Mouse (Mus musculus) testis, postnatal 10 days (tissue): ENCODE data around the gene Slc7a8.
"Not testable (repeated sequence)": the region's sequence is repeated elsewhere in the genome, so short reads cannot be mapped to it uniquely, and the experiment has no call there.

Experiments
- DNase-seq: peaks from one replicate; pipeline ENCODE4 v3.0.0; 2021; ENCODE audit warnings: low spot score

The Slc7a8 gene

DNA sequence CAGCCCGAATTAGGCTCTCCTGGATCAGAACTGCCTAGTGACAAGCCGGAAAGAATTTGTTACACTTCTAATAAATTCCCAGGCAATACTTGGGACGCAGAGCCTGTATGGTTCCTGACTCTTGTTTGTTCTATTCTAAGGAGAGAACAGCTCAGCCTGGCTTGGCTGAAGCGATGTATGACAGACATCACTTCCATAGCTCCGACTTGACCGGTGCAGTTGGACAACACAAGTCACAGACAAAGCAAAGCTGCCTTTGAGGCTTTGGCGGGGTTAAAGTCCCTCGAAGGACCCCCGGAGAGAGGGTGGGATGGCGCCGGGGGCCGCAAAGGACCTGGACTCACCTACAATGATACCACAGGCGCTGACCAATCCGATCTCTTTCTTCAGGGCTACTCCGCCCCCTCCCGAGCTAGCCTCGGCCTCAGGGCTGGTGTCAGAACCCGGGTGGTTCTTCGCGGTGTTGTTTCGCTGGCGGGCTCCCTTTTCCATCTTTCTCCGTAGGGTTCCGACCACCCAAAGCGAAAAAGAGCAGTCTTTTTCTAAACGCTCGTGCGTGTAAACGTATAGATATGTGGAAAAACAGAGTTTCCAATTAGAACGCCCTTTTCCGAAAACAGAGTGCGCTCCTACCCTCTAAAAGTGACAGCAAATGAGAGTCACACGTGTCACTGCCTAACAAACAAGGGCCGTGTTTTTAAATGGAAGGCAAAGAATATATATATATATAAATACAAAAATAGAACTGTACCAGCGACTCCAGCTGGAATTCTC, 723 bp downstream of the Slc7a8 start:
- peak; percentile 64 for DNase-seq

- DNase-seq: no peak
Observed at GRCm38 (mm10) chr14:54780084-54780483, 1.7 kb downstream of the Slc7a8 start.

DNA sequence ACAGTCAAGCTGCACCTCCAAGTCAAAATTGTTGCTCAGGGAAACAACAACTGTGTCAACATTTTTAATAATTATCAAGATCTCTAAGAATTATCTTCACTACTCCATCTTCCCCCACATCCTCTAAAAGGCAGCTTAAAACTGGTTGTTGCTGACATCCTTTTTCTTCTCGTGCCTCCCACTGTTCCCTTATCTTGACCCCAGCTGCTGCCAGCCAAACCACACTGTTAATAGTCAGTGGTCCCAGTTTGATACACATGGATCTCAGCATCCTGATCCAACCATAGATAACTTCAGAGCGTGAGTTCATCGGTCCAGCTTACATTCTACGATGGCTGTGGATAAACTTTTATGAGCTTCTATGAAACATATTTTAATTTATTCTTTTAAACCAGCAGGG, 3.9 kb downstream of the Slc7a8 start:
- no peak for DNase-seq

GRCm38 (mm10) chr14:54776768-54777167, 5.0 kb downstream of the Slc7a8 start:
- no peak for DNase-seq

- DNase-seq: no peak
Observed at GRCm38 (mm10) chr14:54775534-54776041, 6.2 kb downstream of the Slc7a8 start.

DNA sequence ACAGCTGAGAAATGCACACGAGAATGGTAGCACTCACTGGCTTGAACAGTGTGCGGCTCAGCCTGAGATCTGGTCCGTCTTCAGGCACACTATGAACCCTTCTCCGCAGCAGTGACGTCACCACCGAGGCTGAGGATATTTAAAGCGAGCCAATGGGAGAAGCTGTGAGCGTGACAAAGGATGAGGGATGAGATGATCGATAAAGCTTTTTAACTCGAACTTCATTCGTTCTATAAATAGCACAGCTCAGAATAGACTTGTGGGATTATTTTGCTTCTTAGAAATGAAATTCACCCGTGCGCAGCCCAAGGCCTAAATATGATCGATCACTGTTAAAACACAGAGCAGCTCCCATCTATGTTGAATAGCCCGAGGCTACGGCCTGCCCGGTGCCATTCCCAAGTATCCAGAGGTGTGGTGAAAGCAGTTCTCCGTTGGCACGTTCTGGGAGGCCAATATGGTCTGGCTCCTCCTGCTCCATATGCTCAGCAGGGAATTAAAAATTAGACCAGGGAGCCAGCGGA, 9.4 kb downstream of the Slc7a8 start:
- DNase-seq: no peak

- no peak for DNase-seq
Observed at GRCm38 (mm10) chr14:54770373-54770772, 11.4 kb downstream of the Slc7a8 start.

DNA sequence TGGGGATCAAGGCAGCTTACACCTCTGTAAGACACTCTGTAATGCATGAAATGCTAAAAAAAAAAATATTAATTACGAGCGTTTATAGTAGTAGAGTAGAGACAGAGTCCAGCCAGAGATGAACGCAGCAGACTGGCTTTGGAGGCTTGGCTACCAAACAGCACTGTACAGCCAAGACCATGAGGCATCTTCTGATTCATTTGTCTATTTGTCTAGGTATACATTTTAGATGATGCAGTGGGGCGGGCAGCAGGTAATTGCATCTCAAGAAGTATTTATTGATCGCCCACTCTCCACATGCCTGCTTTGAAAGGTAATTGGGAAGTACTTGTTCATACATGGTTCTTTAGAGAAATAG, 12.7 kb downstream of the Slc7a8 start:
- DNase-seq: no peak

GRCm38 (mm10) chr14:54768314-54769067, 13.3 kb downstream of the Slc7a8 start:
- DNase-seq: no peak

DNA sequence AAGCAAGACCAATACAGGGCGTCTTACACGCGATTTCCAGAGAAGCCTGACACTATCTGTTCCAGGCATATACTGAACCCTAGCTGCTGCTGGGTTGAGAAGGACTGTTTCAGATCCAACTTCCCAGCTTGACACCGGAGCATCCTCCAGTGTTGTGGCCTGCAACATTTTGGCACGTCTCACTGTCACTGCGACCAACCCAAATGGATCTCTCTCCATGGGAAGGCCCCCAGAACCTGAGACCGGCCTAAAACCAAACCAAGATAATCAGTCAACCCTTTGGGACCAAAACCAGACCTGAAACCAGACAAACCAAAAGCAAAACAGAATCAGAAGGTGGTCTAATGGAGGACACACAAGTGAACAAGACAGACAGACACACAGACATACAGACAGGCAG, 14.8 kb downstream of the Slc7a8 start:
- DNase-seq: not testable (repeated sequence)

GRCm38 (mm10) chr14:54756382-54756781, 25.4 kb downstream of the Slc7a8 start:
- DNase-seq: no peak

DNA sequence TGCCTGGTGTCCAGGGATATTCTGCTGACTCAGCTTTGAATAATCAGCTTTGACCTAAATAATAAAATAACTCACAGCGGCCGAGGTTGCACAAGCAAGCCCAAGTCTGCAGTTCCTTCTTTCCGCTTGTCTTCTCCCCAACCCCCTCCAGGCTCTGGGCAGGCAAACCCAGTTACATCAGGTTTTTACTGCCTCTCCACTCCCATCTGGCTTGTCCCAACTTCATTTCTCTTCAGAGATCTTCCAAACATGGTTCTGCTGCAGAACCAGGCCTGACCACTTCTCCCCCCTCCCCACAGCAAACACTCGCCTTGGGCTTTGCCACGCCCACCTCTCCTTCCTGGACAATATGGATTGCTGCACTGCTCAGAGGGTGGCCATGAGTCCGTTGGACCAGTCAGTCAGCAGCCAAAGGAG, 27.1 kb downstream of the Slc7a8 start:
- DNase-seq: peak; percentile 56

GRCm38 (mm10) chr14:54753986-54754601, 27.7 kb downstream of the Slc7a8 start:
- no peak for DNase-seq

GRCm38 (mm10) chr14:54752938-54753337, 28.8 kb downstream of the Slc7a8 start:
- no peak for DNase-seq

DNA sequence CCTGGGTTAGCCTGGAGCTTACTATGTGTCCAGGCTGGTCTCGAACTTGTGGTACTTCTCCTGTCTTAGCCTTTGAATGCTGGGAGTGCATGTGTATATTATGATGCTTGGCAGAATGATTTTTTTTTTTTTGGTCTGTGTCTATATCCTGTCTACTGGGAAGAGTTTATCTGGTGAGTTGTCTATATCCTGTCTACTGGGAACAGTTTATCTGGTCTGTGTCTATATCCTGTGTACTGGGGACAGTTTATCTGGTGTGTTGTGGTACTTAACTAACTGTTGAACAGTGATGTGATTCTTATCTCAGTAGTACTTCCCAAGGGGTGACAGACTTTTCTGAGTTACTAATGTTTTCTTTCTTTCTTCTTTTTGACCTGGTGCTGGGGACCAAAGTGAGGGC, 30.0 kb downstream of the Slc7a8 start:
- DNase-seq: no peak

DNA sequence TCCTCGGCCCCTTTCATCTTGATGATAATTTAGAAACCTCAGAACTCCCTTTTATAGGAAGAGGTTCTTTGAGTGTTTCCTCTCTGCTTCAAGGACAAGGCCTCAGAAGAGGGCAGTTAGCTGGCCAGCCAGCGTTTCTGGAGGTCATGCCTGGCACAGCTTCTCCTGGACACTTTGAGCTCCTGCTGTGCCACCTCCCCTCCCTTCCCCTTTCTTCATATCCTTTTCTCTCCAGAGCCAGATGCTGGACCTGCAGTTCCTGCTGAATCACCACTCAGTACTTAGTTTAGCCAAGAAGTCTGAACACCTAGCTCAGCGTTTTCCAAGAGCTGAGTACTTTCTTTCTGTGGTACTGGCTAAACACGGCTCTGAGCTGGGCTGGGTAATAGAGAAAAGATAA, 32.5 kb downstream of the Slc7a8 start:
- DNase-seq: no peak

GRCm38 (mm10) chr14:54747942-54748917, 33.5 kb downstream of the Slc7a8 start:
- DNase-seq: no peak

- no peak for DNase-seq
Observed at GRCm38 (mm10) chr14:54746038-54746437, 35.7 kb downstream of the Slc7a8 start.

DNA sequence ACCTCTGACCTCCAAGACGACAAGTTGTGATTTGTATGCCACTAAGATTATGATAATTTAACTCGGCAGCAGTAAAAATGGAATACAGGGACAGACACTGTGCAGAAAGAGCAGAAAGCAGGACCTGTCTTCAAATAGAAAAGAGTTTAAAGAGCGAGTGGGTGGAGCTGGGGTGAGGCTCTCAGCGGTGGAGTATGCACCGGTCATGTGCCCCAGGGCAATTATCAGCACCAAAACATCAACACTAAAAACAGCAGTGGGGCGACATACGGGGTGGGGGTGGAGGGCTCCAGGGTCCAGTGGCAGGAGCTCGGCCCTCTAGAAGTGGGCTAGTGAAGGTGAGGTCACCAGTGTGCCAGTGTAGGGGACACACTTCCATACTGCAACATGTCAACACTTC, 37.3 kb downstream of the Slc7a8 start:
- no peak for DNase-seq

DNA sequence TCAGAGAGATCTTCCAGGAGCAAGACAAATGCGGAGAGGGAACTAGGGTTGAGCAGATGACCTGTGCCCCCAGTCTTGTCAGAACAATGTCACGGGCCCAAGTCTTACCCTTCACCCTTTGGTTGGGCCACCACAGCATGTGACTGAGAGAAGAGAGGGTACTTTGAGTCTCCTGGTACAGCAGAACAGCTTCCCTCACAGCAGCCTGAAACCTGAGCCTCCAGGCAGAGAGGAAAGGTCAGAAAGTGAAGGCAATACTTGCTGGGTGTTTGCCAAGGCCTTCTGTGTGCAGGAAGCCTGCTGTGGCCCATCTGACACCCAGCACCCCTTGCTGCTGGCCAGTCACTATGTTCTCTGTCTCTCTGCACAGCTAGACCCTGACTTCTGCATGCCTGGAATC, 39.4 kb downstream of the Slc7a8 start:
- peak; percentile 54 for DNase-seq

- DNase-seq: no peak
Observed at GRCm38 (mm10) chr14:54741721-54742120, 40.0 kb downstream of the Slc7a8 start.
